Mouse (Mus musculus) adrenal gland, adult 2 months (tissue): ENCODE results near the gene Gm10964. TPM values are rescaled to one million over a fixed set of nuclear protein-coding genes. Genes with fewer than 3 reads are reported as not detected.

Source experiments
- DNase-seq: peaks from one replicate; pipeline ENCODE4 v3.0.0; 2021
- polyA plus RNA-seq: library from polyadenylated mRNA; depleted of rRNA; stranded (reverse); fragments of >200 nt; gene quantifications from 2 replicates; pipeline ENCODE4 v1.2.3, GENCODE M21; 2012
- total RNA-seq, 2 experiments: library from RNA; stranded (reverse); gene quantifications; 2 replicates each; pipeline ENCODE4 v1.2.3; 2021

The Gm10964 gene
- total and polyA plus RNA-seq, 3 experiments: not detected

DNA sequence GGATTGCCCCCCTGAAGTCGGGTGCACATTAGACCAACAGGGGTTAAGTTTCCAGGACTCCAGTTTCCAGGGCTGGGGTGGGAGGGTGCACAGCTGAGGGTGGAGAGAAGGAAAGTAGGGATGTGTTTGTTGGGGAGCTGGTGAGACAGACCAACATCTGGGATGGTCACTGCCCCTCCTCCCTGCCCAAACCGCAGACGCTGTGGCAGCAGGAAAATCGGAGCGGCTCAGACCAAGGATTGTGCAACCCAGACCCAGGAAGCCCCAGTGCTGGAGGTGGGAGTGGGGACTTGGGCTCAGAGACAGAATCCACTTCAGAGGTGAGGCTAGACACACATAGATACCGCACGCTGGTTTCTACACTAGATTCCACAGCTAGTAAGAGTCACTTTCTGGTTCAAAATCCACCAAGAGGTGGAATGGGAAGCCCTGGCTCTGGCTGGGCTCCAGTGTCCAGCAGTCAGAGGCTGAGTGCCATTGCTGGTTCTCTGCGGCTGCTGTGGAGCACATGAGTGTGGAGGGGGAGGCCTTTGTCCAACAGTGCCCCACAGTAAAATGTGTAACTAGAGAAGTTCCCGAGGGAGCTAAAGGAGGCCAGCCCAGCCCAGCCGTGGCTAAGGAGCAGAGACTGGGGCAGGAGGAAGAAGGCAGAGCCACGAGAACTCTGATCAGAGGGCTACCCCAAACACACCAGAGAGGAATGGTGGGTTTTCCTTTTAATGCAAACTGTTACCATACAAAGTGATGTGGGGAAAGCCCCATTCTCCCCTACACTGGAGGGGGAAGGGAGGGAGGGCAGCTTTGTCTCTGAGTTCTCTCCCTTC is 4.3 kb upstream of the Gm10964 start:
- peak; percentile 47 for DNase-seq

GRCm38 (mm10) chr3:103735776-103736600 is 3.2 kb upstream of the Gm10964 start:
- DNase-seq: no peak

DNA sequence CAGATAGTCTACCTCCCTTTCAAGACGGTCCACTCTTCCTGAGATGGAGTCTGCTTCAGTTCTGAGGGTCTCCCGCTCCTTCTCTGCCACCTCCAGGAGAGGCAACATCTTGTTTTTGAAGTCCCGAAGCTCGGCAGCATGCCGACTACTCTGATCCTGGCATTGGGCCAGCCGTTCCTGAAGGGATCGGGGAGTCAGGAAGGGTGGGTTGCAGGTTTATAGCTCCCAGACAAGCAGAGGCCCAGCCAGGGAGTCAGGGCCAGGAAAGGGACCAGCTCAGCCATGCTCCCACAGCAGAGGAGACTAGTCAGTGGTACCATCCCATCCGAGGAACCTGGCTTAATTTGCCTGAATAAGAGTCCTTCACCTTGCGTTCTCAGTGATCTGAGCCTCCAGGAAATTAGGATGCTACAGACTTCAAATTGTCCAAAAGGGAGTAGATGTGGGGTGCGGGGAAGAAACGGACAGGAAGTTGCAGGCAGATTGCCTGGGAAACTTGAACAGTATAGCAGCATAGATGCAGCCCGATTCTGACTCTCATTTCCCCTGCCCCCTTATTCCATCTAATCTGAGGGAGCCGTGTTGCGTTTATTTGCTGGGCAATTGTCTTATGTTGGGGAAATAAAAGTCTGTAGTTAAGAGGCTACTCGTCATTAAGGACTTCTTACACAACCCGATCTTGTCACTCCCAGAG is 2.0 kb upstream of the Gm10964 start:
- DNase-seq: peak; percentile 21

DNA sequence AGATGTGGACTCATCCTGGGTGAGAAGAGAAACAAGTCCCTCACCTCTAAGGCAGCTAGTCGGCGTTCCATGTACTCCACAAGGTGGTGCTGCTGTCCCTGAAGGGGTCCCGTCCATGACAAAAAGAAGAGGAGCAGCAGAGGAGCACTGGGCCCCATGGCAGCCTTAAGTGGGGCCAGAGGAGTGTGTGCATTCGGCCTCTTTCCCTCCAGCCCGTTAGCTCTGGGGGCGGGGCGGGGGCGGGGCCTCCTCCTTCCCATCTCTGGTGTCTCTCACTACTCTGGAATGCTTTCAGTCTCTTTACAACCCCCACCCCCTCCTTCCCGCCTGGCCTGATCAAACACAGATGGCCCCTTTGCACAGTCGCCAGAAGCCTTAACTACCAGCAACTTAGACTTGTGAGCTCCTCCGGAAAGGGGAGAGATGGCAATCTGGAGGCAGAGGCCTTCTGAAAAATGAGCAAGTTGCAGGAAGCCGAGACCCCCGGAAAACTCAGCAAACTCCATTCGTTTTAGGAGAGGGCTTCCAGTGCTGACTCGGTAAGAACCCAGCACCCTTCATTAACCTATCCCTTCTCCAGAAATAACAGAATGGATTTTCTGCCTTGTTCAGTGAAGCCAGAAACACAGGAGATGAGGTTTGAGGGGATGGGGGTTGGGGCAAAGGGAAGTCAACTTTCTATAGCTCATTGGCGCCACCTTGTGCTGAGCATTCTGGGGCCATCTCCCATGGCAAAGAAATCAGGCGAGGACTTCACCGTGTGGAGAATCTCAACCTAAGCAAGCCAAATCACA is 1.2 kb upstream of the Gm10964 start, which contains the start of gene Olfml3:
Gene Olfml3 (minus strand): TSS at position 224 of the 794 bp plus-strand sequence.
- DNase-seq: peak; percentile 83

- DNase-seq: no peak
These were observed 1.2 kb downstream of the Gm10964 start for GRCm38 (mm10) chr3:103740342-103740741.

DNA sequence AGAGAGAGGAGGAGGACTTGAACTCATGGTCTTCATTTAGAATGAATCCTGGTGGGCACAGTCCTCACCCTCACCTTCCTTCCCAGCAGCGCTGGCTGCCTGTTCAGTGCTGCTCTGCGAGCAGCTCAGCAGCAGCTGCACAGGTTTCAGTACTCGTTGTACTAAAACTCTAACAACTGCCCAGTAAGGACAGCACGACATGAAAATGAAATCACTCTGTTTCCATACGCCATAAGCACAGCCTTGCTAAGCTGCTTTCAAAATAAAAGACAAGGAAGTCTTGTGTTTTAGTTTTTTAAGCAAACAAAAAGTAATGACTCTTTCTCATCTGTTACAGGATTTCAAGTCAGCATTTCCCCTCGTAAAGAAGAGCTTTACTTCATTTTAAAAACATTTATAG is 4.0 kb downstream of the Gm10964 start:
- no peak for DNase-seq

DNA sequence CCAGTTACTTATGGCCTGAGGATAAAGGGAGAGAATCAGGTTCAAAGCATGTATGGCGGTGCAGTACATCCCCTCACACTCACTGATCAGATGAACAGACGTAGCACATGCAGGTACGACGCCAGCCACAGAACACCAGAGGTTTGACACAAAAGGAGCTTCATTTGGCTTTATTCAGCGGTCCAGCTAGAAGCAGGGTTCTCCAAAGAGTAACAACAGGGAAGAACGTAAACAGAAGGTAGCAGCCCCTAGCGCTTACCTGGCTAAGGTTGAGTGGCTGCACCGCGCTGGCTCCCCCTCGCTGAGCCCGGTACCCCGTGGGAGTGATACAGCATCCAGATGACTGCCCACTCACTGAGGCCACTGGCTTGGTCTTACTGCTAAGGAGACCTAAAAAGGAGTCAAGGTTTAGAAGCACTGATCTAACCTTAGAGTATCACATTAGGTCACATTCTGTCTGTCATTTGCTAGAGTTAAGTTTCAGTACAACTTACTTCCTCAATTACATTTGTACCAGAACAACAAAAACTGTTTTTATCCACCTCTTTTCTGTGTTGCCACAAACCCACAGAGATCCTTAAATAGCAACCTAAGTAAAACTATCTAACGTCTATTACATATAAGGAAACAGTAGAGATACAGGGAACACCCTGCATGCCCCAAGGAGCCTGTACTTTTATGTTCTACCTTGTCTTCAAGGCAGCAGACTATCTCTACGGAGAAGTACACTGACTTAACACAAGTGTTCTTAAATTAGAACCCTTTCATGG is 6.0 kb downstream of the Gm10964 start:
- no peak for DNase-seq

- no peak for DNase-seq
These were observed 7.5 kb downstream of the Gm10964 start for GRCm38 (mm10) chr3:103746711-103747110.

GRCm38 (mm10) chr3:103751558-103751957 is 12.4 kb downstream of the Gm10964 start:
- DNase-seq: no peak

- DNase-seq: no peak
These were observed 16.2 kb downstream of the Gm10964 start for GRCm38 (mm10) chr3:103755351-103755750.

GRCm38 (mm10) chr3:103756920-103757319 is 17.8 kb downstream of the Gm10964 start:
- no peak for DNase-seq

DNA sequence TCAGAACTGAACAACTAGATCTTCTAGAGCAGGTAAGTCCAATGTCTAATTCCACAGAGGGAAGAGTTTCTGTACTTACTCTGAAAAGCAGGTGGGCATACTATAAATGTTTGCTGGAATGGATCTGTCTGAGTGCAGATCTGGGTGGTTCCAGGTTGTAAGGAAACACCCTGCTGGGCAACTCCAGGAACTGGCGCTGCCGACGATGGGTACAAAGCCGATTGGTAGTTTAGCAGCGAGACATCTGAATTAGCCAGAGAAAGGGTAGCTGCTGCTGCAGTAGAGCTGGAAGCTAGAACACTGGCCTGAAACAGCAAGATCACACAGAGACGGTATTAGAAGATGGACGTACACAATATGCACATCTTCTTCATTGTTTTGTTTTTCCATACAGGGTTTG is 19.3 kb downstream of the Gm10964 start:
- no peak for DNase-seq

DNA sequence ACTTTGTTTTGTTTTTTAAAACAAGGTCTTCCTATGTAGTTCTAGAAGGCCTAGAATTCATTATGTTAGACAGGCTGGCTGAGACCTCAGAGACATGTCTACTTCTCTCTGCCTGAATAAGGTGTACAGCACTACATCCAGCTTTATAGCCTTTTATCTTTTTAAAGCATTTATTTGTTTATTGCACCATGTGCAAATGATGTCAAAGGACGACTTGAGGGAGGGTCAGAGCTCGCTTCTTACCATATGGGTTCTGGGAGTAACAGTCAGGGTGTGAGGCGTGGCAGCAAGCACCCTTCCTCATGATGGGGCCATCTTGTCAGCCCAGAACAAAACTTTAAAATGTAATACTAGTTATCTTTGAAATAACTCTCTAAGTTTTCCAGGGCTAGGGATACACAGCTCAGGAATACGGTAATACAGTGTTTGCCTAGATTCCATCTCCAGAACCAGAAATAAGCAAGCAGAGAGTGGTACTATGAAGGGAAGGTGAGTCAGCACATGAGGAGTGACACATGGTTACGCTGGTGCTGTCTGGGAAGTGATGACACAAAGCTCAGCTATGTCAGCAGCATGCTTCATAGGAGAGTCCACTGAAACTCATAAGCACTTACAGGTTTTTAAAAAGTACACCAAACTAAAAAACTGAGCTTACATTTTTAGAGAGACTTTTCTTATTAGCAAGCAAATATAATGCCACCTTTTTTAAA is 20.2 kb downstream of the Gm10964 start:
- peak; percentile 49 for DNase-seq

DNA sequence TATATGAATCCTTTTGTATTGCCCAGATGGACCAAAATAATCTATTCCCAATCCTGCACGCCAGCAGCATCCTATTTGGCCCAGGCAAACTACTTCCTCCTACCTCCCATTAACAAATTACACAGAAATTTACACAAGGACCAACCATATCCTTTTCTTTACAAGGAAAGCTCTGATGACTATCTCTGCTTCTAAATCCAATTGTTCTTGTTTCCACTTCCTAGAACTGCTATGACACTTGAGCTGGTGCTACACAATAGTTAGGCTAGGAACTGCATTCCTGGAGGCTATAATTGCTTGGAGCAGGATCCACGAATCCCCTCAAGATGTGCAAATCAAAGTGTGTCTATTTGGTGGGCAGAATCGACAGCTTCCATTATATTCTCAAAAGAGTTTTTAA is 27.6 kb downstream of the Gm10964 start:
- no peak for DNase-seq

DNA sequence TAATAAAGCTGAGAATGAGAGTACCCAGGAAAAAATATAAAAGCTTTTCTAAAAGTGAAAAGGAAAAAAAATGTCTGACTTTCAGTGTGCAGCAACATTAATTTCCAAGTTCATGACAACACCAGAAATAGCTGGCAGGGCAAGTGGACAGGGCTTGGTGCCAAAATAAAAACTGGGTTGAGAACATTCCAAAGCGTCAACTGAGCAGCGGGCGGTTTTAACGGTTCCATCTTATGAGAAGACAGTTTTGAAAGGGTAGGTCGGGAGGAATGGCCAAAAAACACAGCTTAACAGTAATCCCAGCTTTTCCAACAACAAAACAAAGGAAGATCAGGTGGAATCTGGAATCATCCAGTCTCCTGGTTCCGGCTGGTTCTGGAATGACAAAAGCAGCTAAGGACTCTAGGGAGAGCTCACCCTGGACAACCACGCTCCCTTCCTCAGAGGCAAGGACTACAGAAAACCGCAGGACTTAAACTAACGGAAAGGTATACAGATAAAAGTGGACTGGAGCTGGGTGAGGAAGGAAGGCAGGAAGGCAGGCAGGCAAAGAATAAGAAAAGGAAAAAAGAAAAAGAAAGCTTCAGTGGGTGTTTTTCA is 32.5 kb downstream of the Gm10964 start:
- peak; percentile 89 for DNase-seq

DNA sequence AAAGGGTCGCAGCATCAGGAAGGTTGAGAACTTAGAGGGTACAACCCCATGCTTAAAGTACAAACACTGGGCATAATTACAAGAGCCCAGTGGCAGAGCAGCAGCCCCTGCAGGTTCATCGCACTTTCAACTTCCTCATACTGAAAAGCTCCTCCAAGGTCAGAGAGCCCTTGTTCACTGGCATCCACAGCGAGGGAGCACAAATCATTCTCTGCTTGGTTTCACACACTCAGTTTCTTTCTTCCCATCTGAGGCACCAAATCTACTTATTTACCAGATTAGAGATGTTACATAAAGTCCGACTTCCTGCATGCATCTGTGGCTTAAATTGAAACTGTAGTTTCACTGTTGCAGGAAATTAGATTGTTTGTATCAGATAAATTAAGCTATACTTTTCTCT is 33.7 kb downstream of the Gm10964 start:
- DNase-seq: no peak

GRCm38 (mm10) chr3:103773508-103773907 is 34.3 kb downstream of the Gm10964 start:
- no peak for DNase-seq

DNA sequence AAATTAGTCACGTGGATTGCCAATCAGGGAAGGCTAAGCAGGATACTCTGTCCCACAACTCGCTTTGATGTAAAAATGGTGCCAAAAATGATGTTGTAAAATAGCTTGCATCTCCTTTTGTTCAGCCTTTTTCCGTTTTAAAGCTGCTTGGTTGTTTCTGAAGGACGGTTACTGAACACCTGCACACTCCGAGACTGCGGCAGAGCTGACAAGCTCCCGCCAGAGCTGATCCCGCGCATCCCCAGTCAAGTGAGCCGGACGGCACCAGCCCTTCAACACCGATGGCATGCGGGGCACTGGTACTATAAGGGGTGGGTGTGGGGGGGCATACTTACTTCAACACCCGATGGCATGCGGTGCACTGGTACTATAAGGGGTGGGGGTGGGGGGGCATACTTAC is 34.8 kb downstream of the Gm10964 start:
- DNase-seq: no peak

- no peak for DNase-seq
These were observed 38.8 kb downstream of the Gm10964 start for GRCm38 (mm10) chr3:103777940-103778339.

- DNase-seq: no peak
These were observed 39.5 kb downstream of the Gm10964 start for GRCm38 (mm10) chr3:103778660-103779059.
